Mouse (Mus musculus) liver, embryonic 11.5 days (tissue): ENCODE measurements at regions not wholly inside any gene's neighbourhood (a gene's known extent, or its start where the extent isn't known, plus 50 kb on each side); places are given as distances from the start of the nearest gene placed in this dataset.

ENCODE experiments used
- ATAC-seq: fragments of 200-750 bp; cut with Nextera tagmentation; replicated peaks from 2 replicates; pipeline ENCODE4 v1.8.0; 2017; ENCODE audit warnings: moderate number of reproducible peaks, mild to moderate bottlenecking, moderate TSS enrichment, moderate library complexity; ENCODE audit not compliant: low FRiP score
- DNase-seq: peaks from one replicate; pipeline ENCODE4 v3.0.0-alpha.2; 2017; ENCODE audit warnings: low spot score
- H3K27ac ChIP-seq: fragments of 300-500 bp; sonication (generic); 2 replicates; pipeline ENCODE4 v1.5.1; 2014; ENCODE audit warnings: mild to moderate bottlenecking, low read depth, low read length, control low read depth
- H3K27me3 ChIP-seq: fragments of 300-500 bp; sonication (generic); replicated peaks from 2 replicates; pipeline ENCODE4 v1.6.1; 2014; ENCODE audit warnings: low read length, mixed read lengths; ENCODE audit not compliant: control insufficient read depth, insufficient read depth
- H3K36me3 ChIP-seq: fragments of 300-500 bp; sonication (generic); 2 replicates; pipeline ENCODE4 v1.6.1; 2014; ENCODE audit warnings: mild to moderate bottlenecking, low read length, moderate library complexity, mixed read lengths; ENCODE audit not compliant: control insufficient read depth, insufficient read depth
- H3K4me1 ChIP-seq: fragments of 300-500 bp; sonication (generic); replicated peaks from 2 replicates; pipeline ENCODE4 v1.6.1; 2014; ENCODE audit warnings: low read length, mixed read lengths; ENCODE audit not compliant: control insufficient read depth, insufficient read depth
- H3K4me2 ChIP-seq: fragments of 300-500 bp; sonication (generic); 2 replicates; pipeline ENCODE4 v1.6.1; 2014; ENCODE audit warnings: mild to moderate bottlenecking, control low read depth, moderate library complexity
- H3K4me3 ChIP-seq: fragments of 300-500 bp; sonication (generic); 2 replicates; pipeline ENCODE4 v1.5.1; 2014; ENCODE audit warnings: low read depth, low read length, control low read depth
- H3K9ac ChIP-seq: fragments of 300-500 bp; sonication (generic); 2 replicates; pipeline ENCODE4 v1.6.1; 2014; ENCODE audit warnings: low read depth, low read length, control low read depth
- H3K9me3 ChIP-seq: fragments of 300-500 bp; sonication (generic); 2 replicates; pipeline ENCODE4 v1.6.1; 2016; ENCODE audit warnings: low read length, inconsistent platforms, mixed read lengths; ENCODE audit not compliant: control insufficient read depth
- WGBS: fragments of 180-500 bp; shearing (Covaris S2); extraction: QIAGEN DNeasy Blood & Tissue Kit; methylation state at CpG from one replicate; pipeline ENCODE4 v1.1.7; 2014; 5-methylcytosine and 5-hydroxymethylcytosine counted together

DNA sequence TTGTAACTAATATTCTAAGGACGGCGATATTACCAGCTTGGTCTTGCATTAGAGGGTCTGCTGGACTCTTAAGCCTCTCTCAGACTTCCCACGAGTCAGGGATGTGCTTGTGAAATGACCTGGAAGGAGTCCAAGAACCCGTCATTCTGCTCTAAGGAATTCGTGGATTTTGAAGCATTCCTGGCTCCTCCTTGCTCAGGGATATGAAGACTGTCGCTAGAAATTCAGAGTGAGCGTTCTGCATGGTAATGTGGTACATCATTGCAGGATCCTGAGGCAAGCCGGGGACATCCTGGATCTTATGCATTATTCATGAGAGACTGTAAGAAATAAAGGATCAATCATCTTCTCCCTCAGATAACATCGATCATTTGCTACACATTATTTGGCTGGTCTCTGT lies 162.6 kb upstream of the Fam92a start:
- Histone ChIP-seq H3K4me1 (no peaks in the 10 kb centered on the region), H3K27ac (no peak overlapping the region), H3K27me3 (no peaks in the 10 kb centered on the region), H3K9ac (no peak overlapping the region), H3K4me3 (no peak overlapping the region), H3K36me3 (no peaks in the 10 kb centered on the region), H3K4me2 (no peak overlapping the region), H3K9me3 (no peaks in the 10 kb centered on the region)
- DNase-seq (no peak), ATAC-seq (no peak)
- WGBS = 69% methylated on average over 9 of the region's 9 CpGs

DNA sequence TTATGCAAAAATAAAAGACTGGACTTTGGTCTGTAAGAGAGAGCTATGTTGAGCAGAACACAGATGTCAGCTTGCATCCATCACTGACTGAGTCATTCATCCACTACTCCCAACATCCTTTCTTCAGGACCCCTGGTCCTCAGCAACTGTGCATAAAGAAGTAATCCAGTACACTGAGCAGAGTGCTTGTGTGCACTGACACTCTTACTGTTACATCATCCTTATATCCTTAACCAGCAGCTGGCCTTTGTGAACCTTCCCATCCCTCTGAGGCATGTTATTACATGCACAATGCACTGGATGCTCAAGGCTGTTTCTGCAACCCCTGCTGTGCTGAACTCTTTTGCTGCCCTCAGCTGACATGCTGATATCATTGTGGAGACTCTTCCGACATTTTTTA lies 144.2 kb upstream of the Fam92a start:
- no peaks in the 10 kb centered on the region for H3K9me3 ChIP-seq
- DNase-seq = no peak
- no peak overlapping the region for H3K9ac ChIP-seq
- no peaks in the 10 kb centered on the region for H3K27me3 ChIP-seq
- H3K4me3 ChIP-seq = no peak overlapping the region
- H3K27ac ChIP-seq = no peak overlapping the region
- WGBS = 84% methylated on average over 1 of the region's 1 CpGs
- no peak overlapping the region for H3K4me2 ChIP-seq
- H3K36me3 ChIP-seq = no peaks in the 10 kb centered on the region
- no peak for ATAC-seq
- no peaks in the 10 kb centered on the region for H3K4me1 ChIP-seq

DNA sequence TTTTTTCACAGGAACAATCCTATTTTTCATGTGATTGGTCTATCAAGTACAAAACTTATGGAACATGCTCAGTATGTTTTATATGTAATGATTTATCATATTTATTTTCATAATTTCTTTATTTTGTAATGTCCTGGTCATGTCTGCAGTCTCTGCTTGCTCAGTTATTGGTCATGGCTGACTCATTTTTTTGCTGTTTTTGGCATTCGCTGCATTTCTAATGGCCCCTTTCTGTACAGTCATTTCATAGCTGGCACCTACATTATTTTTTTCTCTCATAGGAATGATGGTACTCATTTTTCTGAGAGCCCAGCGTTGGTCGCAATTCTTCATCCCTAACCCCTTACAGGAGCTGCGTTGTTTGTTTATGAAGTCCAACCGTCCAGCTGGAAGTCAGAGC lies 136.5 kb upstream of the Fam92a start:
- H3K9me3 ChIP-seq = no peaks in the 10 kb centered on the region

DNA sequence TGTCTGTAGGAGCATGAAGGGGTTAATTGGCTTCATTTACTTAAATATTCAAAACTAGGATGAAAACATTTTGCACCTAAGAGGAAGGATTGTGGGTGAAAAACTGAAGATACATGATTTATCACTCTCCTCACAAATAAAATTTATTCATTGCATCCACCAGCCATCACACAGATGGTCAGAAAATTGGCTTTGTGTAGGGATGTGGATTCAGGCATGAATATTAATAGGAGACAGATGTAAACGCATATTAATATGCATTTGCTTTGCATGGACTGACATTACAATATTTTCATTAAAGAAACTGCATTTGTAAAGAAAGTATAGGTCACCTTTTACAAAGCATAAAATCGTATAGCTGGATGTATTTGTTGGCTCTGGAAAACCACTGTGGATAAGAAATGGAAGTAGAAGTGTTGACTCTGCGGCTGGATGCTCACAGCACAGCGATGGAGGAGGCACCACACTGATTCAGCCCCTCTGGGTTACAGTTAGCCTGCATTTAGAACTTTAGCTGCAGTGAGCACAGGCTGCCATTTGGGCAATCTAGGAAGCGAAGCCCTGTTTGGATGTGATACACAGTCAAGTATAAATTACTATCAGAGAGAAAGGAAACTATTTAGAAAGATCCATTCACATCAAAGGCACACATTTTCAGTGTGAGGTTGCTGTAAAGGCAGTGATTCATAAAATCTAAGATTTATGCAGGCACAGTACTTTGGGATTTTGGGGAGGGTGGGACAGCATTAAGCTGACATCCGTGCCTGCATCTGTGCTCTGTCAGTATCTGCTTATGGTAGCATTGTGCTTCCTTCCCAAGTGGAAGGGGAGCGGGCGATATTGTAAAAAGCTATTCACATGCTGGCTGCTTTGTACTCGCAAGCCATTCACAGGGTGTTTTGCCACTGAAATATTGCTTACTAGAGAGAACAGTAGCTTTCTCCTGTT lies 135.1 kb upstream of the Fam92a start:
- no peak for DNase-seq
- Histone ChIP-seq H3K4me3 (no peak overlapping the region), H3K36me3 (no peaks in the 10 kb centered on the region), H3K4me2 (no peak overlapping the region), H3K9ac (no peak overlapping the region), H3K27me3 (no peaks in the 10 kb centered on the region), H3K9me3 (no peaks in the 10 kb centered on the region), H3K4me1 (no peaks in the 10 kb centered on the region), H3K27ac (no peak overlapping the region)
- WGBS = 76% methylated on average over 9 of the region's 9 CpGs
- no peak for ATAC-seq

More for the DNA sequence above, 136.5 kb upstream of the Fam92a start:
- no peak overlapping the region for H3K4me3 ChIP-seq
- no peaks in the 10 kb centered on the region for H3K27me3 ChIP-seq
- no peaks in the 10 kb centered on the region for H3K36me3 ChIP-seq
- H3K4me2 ChIP-seq = no peak overlapping the region
- no peak overlapping the region for H3K27ac ChIP-seq
- WGBS = 85% methylated on average over 5 of the region's 5 CpGs
- H3K9ac ChIP-seq = no peak overlapping the region
- ATAC-seq (no peak), DNase-seq (no peak)
- H3K4me1 ChIP-seq = no peaks in the 10 kb centered on the region

DNA sequence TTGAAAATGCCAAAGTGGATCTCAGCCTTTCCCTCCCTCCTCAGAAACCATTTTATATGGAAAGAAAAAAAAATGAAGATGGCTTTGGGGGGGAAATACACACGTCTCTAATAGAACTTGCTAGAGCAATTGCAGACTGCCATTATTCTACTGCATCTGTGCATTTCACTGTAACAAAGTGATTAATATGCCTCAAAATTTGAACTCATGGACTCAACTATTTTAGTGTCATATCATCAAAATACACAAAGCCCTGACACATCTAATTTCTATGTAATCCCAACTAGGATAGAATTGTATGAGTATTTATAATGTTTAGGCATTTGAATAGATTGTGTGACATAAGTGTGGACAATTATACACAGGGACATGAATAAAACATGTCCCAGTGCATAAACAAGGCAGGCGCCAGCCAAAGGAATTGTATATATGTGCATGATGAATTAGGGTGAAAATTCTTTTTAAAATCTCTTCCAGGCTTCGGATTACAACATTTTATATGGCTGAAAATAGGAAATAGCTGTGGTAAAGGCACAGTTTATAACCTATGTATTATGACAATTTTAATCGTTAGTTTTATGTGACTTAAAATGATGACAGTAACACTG lies 115.4 kb upstream of the Fam92a start:
- no peaks in the 10 kb centered on the region for H3K36me3 ChIP-seq
- no peaks in the 10 kb centered on the region for H3K27me3 ChIP-seq
- H3K4me3 ChIP-seq = no peak overlapping the region
- H3K27ac ChIP-seq = no peak overlapping the region
- no peak overlapping the region for H3K4me2 ChIP-seq
- DNase-seq = no peak
- H3K9me3 ChIP-seq = no peaks in the 10 kb centered on the region
- 69% methylated on average over 4 of the region's 4 CpGs for WGBS
- H3K9ac ChIP-seq = no peak overlapping the region
- no peaks in the 10 kb centered on the region for H3K4me1 ChIP-seq
- no peak for ATAC-seq

DNA sequence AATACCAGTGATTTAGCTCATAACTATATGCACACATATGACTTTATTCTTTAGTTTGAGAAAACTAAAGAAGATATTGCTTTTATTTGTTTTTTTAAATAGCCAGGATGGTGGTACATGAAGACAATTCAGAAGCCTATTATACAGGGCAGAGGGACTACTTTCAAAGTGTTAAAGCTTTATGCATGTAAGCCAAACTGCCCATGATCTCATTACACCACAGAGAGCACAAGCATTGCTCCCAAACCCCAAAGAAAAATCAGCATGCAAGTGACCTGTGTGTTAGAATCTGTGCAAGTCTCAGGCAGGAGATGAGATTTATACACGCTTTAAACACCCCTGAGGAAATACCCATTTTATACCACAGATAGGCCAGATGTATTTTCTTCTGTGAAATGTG lies 114.6 kb upstream of the Fam92a start:
- Histone ChIP-seq H3K4me1 (no peaks in the 10 kb centered on the region), H3K4me2 (no peak overlapping the region), H3K4me3 (no peak overlapping the region), H3K36me3 (no peaks in the 10 kb centered on the region), H3K9ac (no peak overlapping the region), H3K9me3 (no peaks in the 10 kb centered on the region), H3K27ac (no peak overlapping the region), H3K27me3 (no peaks in the 10 kb centered on the region)
- ATAC-seq (no peak), DNase-seq (no peak)
- 88% methylated on average over 1 of the region's 1 CpGs for WGBS

DNA sequence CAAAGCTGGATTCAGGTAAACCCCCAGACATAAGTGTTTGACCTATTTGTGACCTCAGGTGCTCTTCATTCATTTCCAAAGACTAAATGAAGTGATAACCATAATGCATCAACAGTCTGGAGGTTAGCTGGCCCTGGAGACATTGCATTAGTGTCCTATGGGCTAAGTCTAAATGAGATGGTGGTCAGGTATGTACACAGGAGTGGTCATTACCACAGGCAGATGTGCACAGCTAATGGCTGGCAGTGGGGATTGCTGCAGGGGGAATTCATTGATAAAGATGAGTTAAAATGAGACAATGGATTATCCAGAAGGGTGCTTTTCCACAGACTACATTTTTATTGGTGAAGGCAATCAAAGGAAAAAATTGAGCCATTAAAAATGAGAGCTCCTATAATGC lies 114.2 kb upstream of the Fam92a start:
- H3K4me2 ChIP-seq = no peak overlapping the region
- no peaks in the 10 kb centered on the region for H3K36me3 ChIP-seq
- H3K9ac ChIP-seq = no peak overlapping the region
- no peak overlapping the region for H3K4me3 ChIP-seq
- ATAC-seq (no peak), DNase-seq (no peak)
- H3K9me3 ChIP-seq = no peaks in the 10 kb centered on the region
- no peaks in the 10 kb centered on the region for H3K4me1 ChIP-seq
- no peaks in the 10 kb centered on the region for H3K27me3 ChIP-seq
- H3K27ac ChIP-seq = no peak overlapping the region

DNA sequence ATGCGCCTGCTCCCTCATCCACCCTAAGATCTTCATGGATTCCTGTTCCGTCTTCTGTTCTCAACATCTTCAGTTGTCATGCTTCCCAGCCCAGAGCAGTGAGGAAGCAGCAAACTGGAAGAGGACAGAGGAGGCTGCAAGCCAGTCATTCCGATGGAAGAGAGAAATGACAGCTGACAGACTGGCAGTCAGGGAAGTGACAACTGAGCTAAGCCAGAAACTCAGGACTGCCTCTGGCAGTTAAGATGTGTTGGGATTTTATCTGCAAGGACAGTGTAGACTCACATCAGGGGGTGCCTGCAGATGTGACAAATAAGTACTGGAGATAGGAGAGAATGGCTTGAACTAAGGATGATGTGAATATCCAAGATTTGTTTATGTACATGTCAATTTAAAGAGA lies 106.1 kb upstream of the Fam92a start:
- Histone ChIP-seq H3K4me2 (no peak overlapping the region), H3K27me3 (no peaks in the 10 kb centered on the region), H3K36me3 (no peaks in the 10 kb centered on the region), H3K4me3 (no peak overlapping the region), H3K4me1 (no peaks in the 10 kb centered on the region), H3K9ac (no peak overlapping the region), H3K27ac (no peak overlapping the region), H3K9me3 (no peaks in the 10 kb centered on the region)
- WGBS = 55% methylated on average over 3 of the region's 3 CpGs
- no peak for ATAC-seq
- no peak for DNase-seq

DNA sequence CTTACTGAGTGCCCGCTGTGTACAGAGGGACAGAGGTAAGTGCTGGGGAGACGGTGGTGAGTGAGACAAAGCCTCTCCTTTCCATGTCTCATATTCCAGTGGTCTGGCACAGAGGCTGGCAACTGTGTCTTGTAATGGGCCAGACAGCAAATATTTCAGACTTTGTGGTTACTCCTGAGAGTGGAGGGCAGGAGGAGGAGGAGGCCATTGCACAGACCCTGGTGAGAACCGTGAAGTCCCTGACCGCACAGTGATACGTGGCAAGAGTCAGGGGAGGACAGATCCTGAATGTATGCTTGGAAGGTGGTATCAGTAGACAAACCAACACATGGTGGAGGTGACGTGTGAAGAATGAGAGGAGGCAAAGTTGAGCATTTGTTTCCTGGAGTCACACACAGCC lies 101.6 kb upstream of the Fam92a start:
- Histone ChIP-seq H3K4me1 (no peaks in the 10 kb centered on the region), H3K4me2 (no peak overlapping the region), H3K4me3 (no peak overlapping the region), H3K27me3 (no peaks in the 10 kb centered on the region), H3K9ac (no peak overlapping the region), H3K9me3 (no peaks in the 10 kb centered on the region), H3K36me3 (no peaks in the 10 kb centered on the region), H3K27ac (no peak overlapping the region)
- DNase-seq = no peak
- WGBS = 82% methylated on average over 6 of the region's 6 CpGs
- ATAC-seq = no peak
